Mouse (Mus musculus) neutrophil, adult 65 days (primary cell): ENCODE measurements around the gene Zfp524. TPM values are rescaled to one million over a fixed set of nuclear protein-coding genes. Genes with fewer than 3 reads are reported as not detected.

Experiments
- total RNA-seq: library from RNA; stranded (reverse); gene quantifications from 2 replicates; pipeline ENCODE4 v1.2.4, GENCODE M21; 2023

The Zfp524 gene
- total RNA-seq = 11.9 and 12.6 TPM in 2 replicates

GRCm38 (mm10) chr7:5014251-5015117 is at the start of gene Zfp524, which contains the start of gene Fiz1:
Gene Zfp524, plus strand, starts transcription at chr7:5014415.
Gene Fiz1, minus strand, starts transcription at chr7:5014697.

DNA sequence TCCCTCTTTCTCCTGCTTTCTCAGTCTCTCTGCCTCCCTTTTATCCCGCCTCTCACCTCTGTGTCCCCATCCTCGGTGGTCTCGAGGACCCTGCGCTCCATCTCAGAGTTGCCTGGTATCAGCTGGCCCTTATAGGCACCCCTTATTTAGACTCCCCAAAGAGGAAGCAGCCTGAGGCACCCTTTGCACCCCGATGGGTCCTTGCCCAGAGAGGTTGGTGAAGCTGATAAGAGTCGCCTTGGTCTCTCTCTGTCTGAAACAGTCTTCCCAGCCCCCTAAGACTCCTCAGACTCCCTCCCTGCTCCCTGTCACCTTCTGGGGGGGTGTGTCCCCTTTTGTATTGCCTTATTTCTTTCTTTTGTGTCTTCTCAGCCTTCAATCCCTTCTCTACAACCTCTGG is 43.1 kb upstream of the Zfp524 start, which contains the start of gene Sbk3:
Sbk3 (minus strand) TSS at position 101 of the 400 bp plus-strand sequence.

DNA sequence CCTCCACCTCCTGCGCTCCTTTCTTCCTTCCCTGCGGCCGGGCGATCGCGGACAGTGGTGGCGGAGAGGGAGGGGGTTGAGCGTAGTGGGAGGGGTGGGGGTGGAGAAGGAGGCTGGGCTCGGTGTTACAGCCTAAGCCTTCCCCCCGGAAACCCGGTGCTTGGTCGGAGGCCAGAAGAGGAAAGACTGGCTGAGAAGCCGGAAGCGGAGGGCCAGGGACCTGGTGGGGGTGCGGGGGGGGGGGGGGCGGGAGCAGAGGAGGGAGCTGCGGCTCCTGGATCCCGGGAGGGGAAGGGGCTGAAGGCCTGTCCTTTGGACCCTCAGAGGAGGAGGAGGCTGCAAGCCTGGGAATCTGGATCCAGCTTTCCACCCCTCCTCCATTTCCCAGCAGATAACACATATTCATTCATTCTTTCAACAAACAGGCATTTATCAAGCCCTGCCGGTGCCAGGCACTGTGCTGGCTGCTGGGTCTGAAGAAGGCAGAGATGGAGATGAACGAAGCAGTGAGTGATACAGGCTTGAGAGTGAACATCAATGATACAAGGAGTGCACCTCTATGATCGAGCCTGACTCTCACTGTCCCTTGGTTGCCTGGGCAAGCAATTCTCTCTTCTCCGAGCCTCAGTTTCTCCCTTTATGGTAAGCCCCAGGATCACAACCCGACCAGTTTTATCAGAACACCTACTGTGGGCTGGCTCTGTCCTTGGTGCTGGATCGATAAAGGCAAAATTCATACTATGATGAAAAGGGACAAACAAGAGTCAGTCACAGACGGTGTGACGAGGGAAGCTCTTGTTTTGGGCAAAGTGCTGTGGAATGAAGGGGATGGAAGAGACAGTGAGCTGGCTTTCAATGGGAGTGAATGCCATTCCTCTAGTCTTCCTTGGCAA is 18.0 kb upstream of the Zfp524 start, which contains the start of gene Zfp579:
Zfp579 (minus strand) TSS at position 156 of the 893 bp plus-strand sequence.

GRCm38 (mm10) chr7:5015118-5016001 is 1.1 kb downstream of the Zfp524 start, which contains the start of gene Gm44973:
Gene Gm44973, plus strand, starts transcription at chr7:5015496.

DNA sequence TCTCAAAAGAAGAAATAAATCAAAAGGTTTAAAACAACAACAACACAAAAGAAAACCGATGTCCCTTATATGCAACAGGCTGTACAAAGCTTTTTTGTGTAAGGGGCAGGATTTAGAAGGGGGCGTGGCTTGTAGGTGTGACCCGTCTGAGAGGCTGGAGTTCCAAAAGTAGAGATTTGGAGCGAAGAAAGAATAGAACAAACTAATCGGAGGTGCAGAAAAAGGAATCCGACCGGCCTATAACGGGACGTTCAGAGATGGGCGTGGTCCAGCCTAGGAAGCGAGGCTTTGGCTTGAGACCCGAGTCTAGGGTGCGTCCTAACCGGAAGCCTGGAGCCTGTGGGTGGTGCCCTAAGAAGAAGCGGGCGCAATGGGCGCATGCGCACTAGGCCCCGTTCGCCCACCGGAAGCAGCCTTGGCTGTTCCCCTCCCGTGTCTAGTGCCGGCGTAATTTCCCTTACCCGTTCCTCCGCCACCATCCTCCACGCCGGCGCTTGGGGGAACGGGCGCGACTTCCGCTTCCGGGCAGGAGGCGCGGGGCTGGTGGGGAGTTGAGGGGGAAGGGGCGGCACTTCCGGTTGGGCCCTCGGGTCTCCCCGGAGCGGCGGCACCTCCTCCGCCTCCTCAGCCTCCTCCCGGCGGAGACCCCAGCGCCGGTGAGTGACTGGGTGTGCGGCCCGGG is 5.9 kb downstream of the Zfp524 start, which contains the start of the genes Zfp865 and Ccdc106:
Zfp865 (plus strand) TSS at position 377 of the 682 bp plus-strand sequence.
Ccdc106 (plus strand) TSS at position 554 of the 682 bp plus-strand sequence.

DNA sequence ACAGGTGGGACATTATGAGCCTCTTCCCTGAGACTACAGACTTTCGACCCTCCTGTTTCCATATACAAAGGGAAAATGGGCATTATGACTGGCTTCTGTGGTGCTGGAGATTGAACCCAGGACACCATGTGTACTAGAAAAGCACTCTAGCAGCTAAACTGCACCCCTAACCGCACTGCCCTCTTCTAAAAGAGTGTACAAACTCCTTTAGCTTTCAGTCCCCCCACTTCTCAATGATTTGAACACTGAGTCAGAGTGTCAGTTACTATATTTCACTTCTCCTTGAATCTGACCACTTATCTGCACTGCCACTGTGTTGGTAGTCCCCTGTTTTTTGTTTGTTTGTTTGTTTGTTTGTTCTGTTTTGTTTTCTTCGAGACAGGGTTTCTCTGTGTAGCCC is 19.6 kb downstream of the Zfp524 start, which contains the start of gene 4632433K11Rik:
4632433K11Rik (plus strand) TSS at position 301 of the 400 bp plus-strand sequence.

GRCm38 (mm10) chr7:5038109-5038732 is 24.0 kb downstream of the Zfp524 start, which contains the start of gene Zfp784:
Gene Zfp784, minus strand, starts transcription at chr7:5038446.

GRCm38 (mm10) chr7:5051193-5052192 is 37.3 kb downstream of the Zfp524 start, which contains the start of gene Zfp580:
Gene Zfp580, plus strand, starts transcription at chr7:5051538.

GRCm38 (mm10) chr7:5061774-5062359 is 47.7 kb downstream of the Zfp524 start, which contains the start of gene U2af2:
Gene U2af2, plus strand, starts transcription at chr7:5062143.

Other genes with a start within 250 kb of the Zfp524 start
- gene Fam71e2, start 243.1 kb upstream of the Zfp524 start, total RNA-seq = not detected in 2 replicates
- not detected in 2 replicates for gene Il11, start 231.6 kb upstream of the Zfp524 start, total RNA-seq
- not detected in 2 replicates for gene Tmem190, start 231.5 kb upstream of the Zfp524 start, total RNA-seq
- gene Tmem238, start 224.8 kb upstream of the Zfp524 start, total RNA-seq = 0.95 and 2.3 TPM in 2 replicates
- 636 and 649 TPM in 2 replicates for gene Rpl28, start 221.5 kb upstream of the Zfp524 start, total RNA-seq
- 188 and 216 TPM in 2 replicates for gene Ube2s, start 201.8 kb upstream of the Zfp524 start, total RNA-seq
- gene Shisa7, start 169.7 kb upstream of the Zfp524 start, total RNA-seq = 1.0 TPM in 1 of 2 replicates, not detected in the other
- gene Isoc2b, start 144.2 kb upstream of the Zfp524 start, total RNA-seq = 4.1 and 4.4 TPM in 2 replicates
- gene Isoc2a, start 137.3 kb upstream of the Zfp524 start, total RNA-seq = 6.0 and 6.2 TPM in 2 replicates
- gene Gm36210, start 107.9 kb upstream of the Zfp524 start, total RNA-seq = not detected in 2 replicates
- 13.2 and 16.2 TPM in 2 replicates for gene Zfp628, start 99.2 kb upstream of the Zfp524 start, total RNA-seq
- gene Nat14, start 92.4 kb upstream of the Zfp524 start, total RNA-seq = 1.7 and 1.9 TPM in 2 replicates
- 0.44 TPM in 1 of 2 replicates, not detected in the other for gene Ssc5d, start 88.6 kb upstream of the Zfp524 start, total RNA-seq
- not detected in 2 replicates for gene Sbk2, start 50.0 kb upstream of the Zfp524 start, total RNA-seq
- gene Sbk3, start 43.2 kb upstream of the Zfp524 start, total RNA-seq = not detected in 2 replicates
- gene Zfp579, start 18.3 kb upstream of the Zfp524 start, total RNA-seq = 3.4 and 6.0 TPM in 2 replicates
- gene Fiz1, start 282 bp downstream of the Zfp524 start, total RNA-seq = 26.5 and 31.4 TPM in 2 replicates
- not detected in 2 replicates for gene Gm44973, start 1.1 kb downstream of the Zfp524 start, total RNA-seq
- 38.0 and 47.1 TPM in 2 replicates for gene Zfp865, start 6.0 kb downstream of the Zfp524 start, total RNA-seq
- 0.29 and 0.98 TPM in 2 replicates for gene Ccdc106, start 6.1 kb downstream of the Zfp524 start, total RNA-seq
- 0.98 TPM in 1 of 2 replicates, not detected in the other for gene 4632433K11Rik, start 19.7 kb downstream of the Zfp524 start, total RNA-seq
- gene Zfp784, start 24.0 kb downstream of the Zfp524 start, total RNA-seq = 2.0 and 2.2 TPM in 2 replicates
- 0.98 and 1.2 TPM in 2 replicates for gene Zfp580, start 37.1 kb downstream of the Zfp524 start, total RNA-seq
- 219 and 291 TPM in 2 replicates for gene U2af2, start 47.7 kb downstream of the Zfp524 start, total RNA-seq
- 143 and 147 TPM in 2 replicates for gene Epn1, start 65.8 kb downstream of the Zfp524 start, total RNA-seq
- gene Rfpl4, start 102.5 kb downstream of the Zfp524 start, total RNA-seq = not detected in 2 replicates
- gene Rasl2-9, start 111.5 kb downstream of the Zfp524 start, total RNA-seq = 0.41 TPM in 1 of 2 replicates, not detected in the other
- not detected in 2 replicates for gene Vmn1r55, start 135.3 kb downstream of the Zfp524 start, total RNA-seq
- gene Vmn1r56, start 182.3 kb downstream of the Zfp524 start, total RNA-seq = not detected in 2 replicates
- not detected in 2 replicates for gene Vmn1r57, start 204.1 kb downstream of the Zfp524 start, total RNA-seq